Mouse (Mus musculus): ENCODE results near the gene Acsm3.

Acsm3 gene

GRCm38 (mm10) chr7:119800488-119800887 is 39.8 kb downstream of the Acsm3 start:
- no peak for DNase-seq (ENCODE audit: low spot score)

- no peak for DNase-seq (ENCODE audit: low spot score)
Measured at GRCm38 (mm10) chr7:119800991-119801390, 40.3 kb downstream of the Acsm3 start.

GRCm38 (mm10) chr7:119807396-119807795 is 46.7 kb downstream of the Acsm3 start:
- DNase-seq (ENCODE audit: low spot score) = no peak

- no peak for DNase-seq (ENCODE audit: low spot score)
Measured at GRCm38 (mm10) chr7:119808723-119809122, 48.0 kb downstream of the Acsm3 start.

- DNase-seq (ENCODE audit: low spot score) = no peak
Measured at GRCm38 (mm10) chr7:119835371-119835770, 74.6 kb downstream of the Acsm3 start.

- no peak for DNase-seq (ENCODE audit: low spot score)
Measured at GRCm38 (mm10) chr7:119835996-119836777, 75.5 kb downstream of the Acsm3 start.

Measured in MN1 (cell line).